Mouse (Mus musculus): ENCODE data around the gene Mthfsd. TPM values are rescaled to one million over a fixed set of nuclear protein-coding genes. Genes with fewer than 3 reads are reported as not detected.

The Mthfsd gene
- 95.8 and 137 TPM in 2 replicates for polyA plus RNA-seq (2012; ENCODE audit: low replicate concordance)

GRCm38 (mm10) chr8:121107668-121108656 lies at the start of gene Mthfsd:
Gene Mthfsd (minus strand): TSS chr8:121108392.

DNA sequence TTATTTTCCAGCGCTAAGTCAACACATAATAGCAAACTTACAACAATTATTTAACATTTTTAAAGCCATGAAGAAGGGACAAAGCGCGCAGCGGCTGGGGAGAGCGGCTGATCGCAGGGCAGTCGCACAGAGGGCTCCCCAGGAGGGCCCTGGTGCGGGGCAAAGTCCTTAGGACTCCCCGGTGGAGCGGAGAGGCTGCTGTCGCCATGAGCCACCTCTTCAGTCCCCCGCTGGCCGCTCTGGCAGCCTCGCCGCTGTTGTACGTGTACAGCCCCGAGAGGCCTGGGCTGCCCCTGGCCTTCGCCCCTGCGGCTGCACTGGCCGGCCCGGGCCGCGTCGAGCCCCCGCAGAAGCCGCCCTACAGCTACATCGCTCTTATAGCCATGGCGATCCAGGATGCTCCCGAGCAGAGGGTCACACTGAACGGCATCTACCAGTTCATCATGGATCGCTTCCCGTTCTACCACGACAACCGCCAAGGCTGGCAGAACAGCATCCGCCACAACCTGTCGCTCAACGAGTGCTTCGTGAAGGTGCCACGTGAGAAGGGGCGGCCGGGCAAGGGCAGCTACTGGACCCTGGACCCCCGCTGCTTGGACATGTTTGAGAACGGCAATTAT lies 19.7 kb upstream of the Mthfsd start, which contains the start of gene Foxl1:
Foxl1 (plus strand) TSS at position 185 of the 620 bp plus-strand sequence.

GRCm38 (mm10) chr8:121115948-121116347 lies 7.8 kb upstream of the Mthfsd start, which contains the start of gene Foxc2:
Gene Foxc2 (plus strand): TSS chr8:121116171.

GRCm38 (mm10) chr8:121084210-121084951 lies 23.8 kb downstream of the Mthfsd start, which contains the start of gene Foxf1:
Gene Foxf1 (plus strand): TSS chr8:121084386.

Other genes with a start within 250 kb of the Mthfsd start
- 0.50 TPM in 1 of 2 replicates, not detected in the other for gene Foxf1, start 24.0 kb downstream of the Mthfsd start, polyA plus RNA-seq (2012; ENCODE audit: low replicate concordance)
- gene Foxc2, start 7.8 kb upstream of the Mthfsd start, polyA plus RNA-seq (2012; ENCODE audit: low replicate concordance) = 0.33 and 0.63 TPM in 2 replicates
- 0.06 TPM in 1 of 2 replicates, not detected in the other for gene Foxl1, start 19.5 kb upstream of the Mthfsd start, polyA plus RNA-seq (2012; ENCODE audit: low replicate concordance)